Mouse (Mus musculus) myocyte (in vitro differentiated cells): ENCODE results near the gene Bdp1. TPM values are rescaled to one million over a fixed set of nuclear protein-coding genes. Genes with fewer than 3 reads are reported as not detected.
A peak's percentile ranks its signal among the peaks of the same experiment; 100 is the strongest.

Source experiments
- H3K27me3 ChIP-seq: one replicate; pipeline ENCODE4 v1.6.1; 2011; ENCODE audit not compliant: control insufficient read depth, insufficient read depth, insufficient read length
- H3K36me3 ChIP-seq: one replicate; pipeline ENCODE4 v1.6.1; 2011; ENCODE audit not compliant: control insufficient read depth, insufficient read depth
- H3K4me2 ChIP-seq: one replicate; pipeline ENCODE4 v1.6.1; 2011; ENCODE audit warnings: low read depth, control low read depth
- H3K4me3 ChIP-seq: one replicate; pipeline ENCODE4 v1.5.1; 2011; ENCODE audit warnings: mild to moderate bottlenecking, control low read depth, moderate library complexity
- H3K79me2 ChIP-seq: one replicate; pipeline ENCODE4 v1.6.1; 2011; ENCODE audit not compliant: control insufficient read depth, insufficient read depth
- H3ac ChIP-seq: one replicate; pipeline ENCODE4 v1.6.1; 2011; ENCODE audit not compliant: control insufficient read depth, insufficient read length
- CEBPB ChIP-seq: IDR thresholded peaks from 2 replicates; pipeline ENCODE4 v1.6.1; 2011; ENCODE audit warnings: mild to moderate bottlenecking, moderate library complexity; ENCODE audit not compliant: poor library complexity, insufficient read depth, severe bottlenecking
- E2F4 ChIP-seq: IDR thresholded peaks from one replicate; pipeline ENCODE4 v1.6.1; 2011; ENCODE audit warnings: mild to moderate bottlenecking, control low read depth, moderate library complexity; ENCODE audit not compliant: insufficient read depth
- MAX ChIP-seq: IDR thresholded peaks from one replicate; pipeline ENCODE4 v1.6.1; 2011; ENCODE audit warnings: low read depth, mild to moderate bottlenecking, control low read depth
- MYOD1 ChIP-seq, 3 experiments: IDR thresholded peaks; one replicate each; pipeline ENCODE4 v1.6.1; 2011; ENCODE audit warnings: control low read depth in 2 of 3, low read depth in 2 of 3, mild to moderate bottlenecking in 2 of 3, moderate library complexity in 1 of 3; ENCODE audit not compliant: insufficient read length in 2 of 3, control insufficient read depth in 1 of 3
- MYOG ChIP-seq, 3 experiments: IDR thresholded peaks; one replicate each; pipeline ENCODE4 v1.6.1; 2011; ENCODE audit warnings: control low read depth in 2 of 3, low read depth in 2 of 3, mild to moderate bottlenecking in 2 of 3; ENCODE audit not compliant: insufficient read length in 2 of 3, control insufficient read depth in 1 of 3, insufficient read depth in 1 of 3
- POLR2A ChIP-seq: IDR thresholded peaks from one replicate; pipeline ENCODE4 v1.6.1; 2011; ENCODE audit warnings: low read depth, mild to moderate bottlenecking, control low read depth, moderate library complexity; ENCODE audit not compliant: insufficient read length
- POLR2AphosphoS2 ChIP-seq: IDR thresholded peaks from one replicate; pipeline ENCODE4 v1.6.1; 2011; ENCODE audit warnings: low read depth, control low read depth; ENCODE audit not compliant: insufficient read length
- REST ChIP-seq: IDR thresholded peaks from one replicate; pipeline ENCODE4 v1.6.1; 2011; ENCODE audit warnings: mild to moderate bottlenecking, control low read depth, moderate library complexity; ENCODE audit not compliant: insufficient read depth, insufficient read length
- SRF ChIP-seq: IDR thresholded peaks from one replicate; pipeline ENCODE4 v1.6.1; 2011; ENCODE audit warnings: low read depth; ENCODE audit not compliant: control insufficient read depth, insufficient read length
- TCF12 ChIP-seq: IDR thresholded peaks from one replicate; pipeline ENCODE4 v1.6.1; 2011; ENCODE audit warnings: mild to moderate bottlenecking, control low read depth; ENCODE audit not compliant: poor library complexity, insufficient read depth, severe bottlenecking
- TCF3 ChIP-seq: IDR thresholded peaks from one replicate; pipeline ENCODE4 v1.6.1; 2011; ENCODE audit warnings: low read depth, control low read depth; ENCODE audit not compliant: insufficient read length
- USF1 ChIP-seq: IDR thresholded peaks from one replicate; pipeline ENCODE4 v1.6.1; 2011; ENCODE audit warnings: low read depth, mild to moderate bottlenecking, control low read depth, moderate library complexity
- polyA plus RNA-seq: library from polyadenylated mRNA; unstranded; fragments of >200 nt; fragmentation: generic; extraction: Trizol; gene quantifications from one replicate; pipeline ENCODE4 v1.2.1, GENCODE M21; 2012; ENCODE audit warnings: missing spikeins

Bdp1 gene
- polyA plus RNA-seq, result 2.4 TPM

DNA sequence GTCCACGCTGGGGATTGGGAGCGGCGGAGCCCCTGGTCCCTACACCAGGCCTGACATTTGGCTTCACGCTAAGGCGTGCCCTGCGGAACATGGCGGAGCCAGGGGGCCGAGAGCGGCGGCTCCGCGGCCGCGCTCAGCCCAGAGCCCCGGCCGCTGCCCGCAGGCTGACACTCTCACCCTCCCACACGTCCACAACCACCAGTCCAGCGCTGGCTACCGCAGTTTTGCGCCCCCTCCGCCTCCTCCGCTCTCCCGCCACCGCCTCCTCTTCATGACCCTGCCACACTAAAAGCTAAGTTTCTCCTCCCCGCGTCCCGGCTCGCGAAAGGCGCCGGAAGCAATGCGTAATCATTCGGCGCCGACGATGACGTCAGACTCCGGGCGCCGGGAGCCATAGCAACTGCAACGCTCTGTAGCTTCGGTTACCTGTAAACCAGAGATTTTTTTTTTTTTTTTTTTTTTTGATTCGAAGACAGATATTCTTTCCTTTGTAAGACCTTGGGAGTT lies at the start of gene Bdp1:
Gene Bdp1, minus strand, starts transcription at position 323 of the 507 bp plus-strand sequence.
- H3K36me3 ChIP-seq, result peaks cover 2% of the 10 kb centered on the region
- peak within 1 kb of the TSS; percentile 91 for H3K4me2 ChIP-seq
- H3K4me3 ChIP-seq, result peak within 1 kb of the TSS; percentile 86
- H3ac ChIP-seq, result peak within 1 kb of the TSS; percentile 80
- H3K79me2 ChIP-seq, result peaks cover 47% of the 10 kb centered on the region
- no peaks in the 10 kb centered on the region for H3K27me3 ChIP-seq
- no peak for TF ChIP-seq MYOG (IDR thresholded peaks at IDR 0.05; ENCODE audit: control insufficient read depth in 1 of 3, insufficient read depth in 1 of 3, insufficient read length in 2 of 3, low read depth in 2 of 3)
- TF ChIP-seq POLR2AphosphoS2, result peak; percentile 85
- peak; percentile 40 for TF ChIP-seq E2F4
- no peak for TF ChIP-seq REST
- TF ChIP-seq MYOD1 (IDR thresholded peaks at IDR 0.05; ENCODE audit: control insufficient read depth in 1 of 3, insufficient read length in 2 of 3, low read depth in 2 of 3), result no peak
- TF ChIP-seq POLR2A, result peak; percentile 91
- no peak for TF ChIP-seq TCF12
- TF ChIP-seq TCF3, result no peak
- TF ChIP-seq USF1, result no peak
- no peak for TF ChIP-seq CEBPB
- no peak for TF ChIP-seq MAX
- peak; percentile 83 for TF ChIP-seq SRF

DNA sequence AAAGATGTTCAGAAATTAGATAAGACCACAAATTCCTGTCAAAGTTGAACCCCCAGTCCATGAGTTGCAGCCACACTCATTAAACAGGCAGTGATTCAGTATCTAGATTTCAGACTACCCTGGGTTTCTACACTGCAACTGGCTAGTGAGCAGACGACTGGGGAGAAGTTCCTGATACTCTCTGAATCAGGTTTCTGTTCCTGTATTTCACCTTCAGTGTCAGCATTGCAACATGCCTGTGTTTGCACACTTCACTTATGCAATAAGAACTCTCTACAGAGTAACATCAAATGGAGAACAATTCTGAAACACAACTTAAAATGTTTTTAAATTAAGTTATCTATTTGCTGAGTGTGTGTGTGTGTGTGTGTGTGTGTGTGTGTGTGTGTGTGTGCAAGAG lies 48.8 kb upstream of the Bdp1 start:
- Histone ChIP-seq H3K36me3 (no peaks in the 10 kb centered on the region), H3K4me3 (no peak overlapping the region)
- TF ChIP-seq SRF (no peak), CEBPB (0 out of 2 replicates have a peak, but pooled peaks have one; percentile 20)

DNA sequence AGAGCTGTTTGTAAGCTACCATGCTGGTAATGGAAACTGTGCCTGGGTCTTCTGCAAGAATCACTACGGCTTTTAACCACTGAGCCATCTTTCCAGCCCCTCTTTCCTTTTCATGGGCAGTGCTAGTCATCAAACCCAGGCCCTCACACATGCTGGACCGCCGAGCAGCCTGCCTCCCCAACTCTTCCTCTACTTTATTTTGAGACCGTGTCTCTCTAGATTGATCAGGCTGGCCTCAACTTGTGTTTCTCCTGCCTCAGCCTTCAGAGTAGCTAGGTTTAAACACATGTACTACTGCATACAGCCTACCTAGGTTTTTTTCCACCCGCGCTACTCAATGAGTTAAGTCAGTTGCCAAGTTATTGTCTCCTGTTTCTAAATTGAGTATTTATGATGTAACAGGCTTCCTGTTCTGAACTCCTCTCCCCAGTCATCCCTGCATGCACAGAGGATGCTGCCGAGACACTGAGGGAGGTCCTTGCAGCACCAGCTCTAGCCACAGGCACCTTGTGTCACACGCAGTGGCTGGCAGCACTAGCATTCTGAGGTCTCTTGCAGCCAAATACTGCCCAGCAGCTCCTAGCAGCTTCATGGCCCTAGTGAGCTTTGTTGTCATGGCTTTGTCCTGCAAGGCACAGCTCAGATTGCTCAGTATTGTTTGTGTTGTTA lies 37.9 kb upstream of the Bdp1 start:
- no peak overlapping the region for H3K4me2 ChIP-seq
- H3K79me2 ChIP-seq, result no peaks in the 10 kb centered on the region
- TF ChIP-seq REST (no peak), MYOG (IDR thresholded peaks at IDR 0.05; ENCODE audit: control insufficient read depth in 1 of 3, insufficient read depth in 1 of 3, insufficient read length in 2 of 3, low read depth in 2 of 3) (no peak), USF1 (no peak), E2F4 (no peak), MAX (no peak), POLR2AphosphoS2 (no peak), POLR2A (no peak)

More for the DNA sequence above, 48.8 kb upstream of the Bdp1 start:
- Histone ChIP-seq H3K4me2 (no peak overlapping the region), H3K27me3 (no peaks in the 10 kb centered on the region), H3K79me2 (no peaks in the 10 kb centered on the region), H3ac (no peak overlapping the region)

DNA sequence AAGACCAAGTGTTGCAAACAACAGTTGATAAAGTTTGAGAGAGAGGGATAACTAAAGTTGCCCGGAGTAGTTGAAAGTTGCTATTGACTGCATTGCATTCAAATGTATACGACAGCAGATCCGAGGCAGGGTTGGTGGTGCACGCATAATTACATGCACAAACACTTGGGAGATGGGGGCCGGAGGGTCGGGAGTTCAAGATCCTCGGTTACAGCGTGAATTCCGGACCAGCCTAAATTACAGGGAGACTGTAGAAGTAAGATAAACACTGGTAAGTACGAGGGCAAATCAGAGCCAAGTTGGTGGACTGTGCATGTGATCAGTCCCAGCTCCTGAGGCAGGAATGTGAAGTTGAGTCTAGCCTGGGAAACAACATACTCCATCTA lies 21.4 kb upstream of the Bdp1 start:
- H3K27me3 ChIP-seq, result no peaks in the 10 kb centered on the region
- H3K79me2 ChIP-seq, result peaks cover 19% of the 10 kb centered on the region
- TF ChIP-seq USF1, result no peak
- no peak for TF ChIP-seq E2F4
- TF ChIP-seq POLR2AphosphoS2, result no peak
- TF ChIP-seq MYOD1 (IDR thresholded peaks at IDR 0.05; ENCODE audit: control insufficient read depth in 1 of 3, insufficient read length in 2 of 3, low read depth in 2 of 3), result no peak
- no peak for TF ChIP-seq SRF
- no peak for TF ChIP-seq POLR2A
- no peak for TF ChIP-seq CEBPB
- TF ChIP-seq TCF3, result no peak
- H3K4me3 ChIP-seq, result peak overlapping the region; percentile 86
- peak overlapping the region; percentile 38 for H3ac ChIP-seq
- peaks cover 15% of the 10 kb centered on the region for H3K36me3 ChIP-seq
- peak overlapping the region; percentile 94 for H3K4me2 ChIP-seq

More for the DNA sequence above, 37.9 kb upstream of the Bdp1 start:
- Histone ChIP-seq H3K4me3 (no peak overlapping the region), H3ac (no peak overlapping the region), H3K27me3 (no peaks in the 10 kb centered on the region), H3K36me3 (peaks cover 13% of the 10 kb centered on the region)

DNA sequence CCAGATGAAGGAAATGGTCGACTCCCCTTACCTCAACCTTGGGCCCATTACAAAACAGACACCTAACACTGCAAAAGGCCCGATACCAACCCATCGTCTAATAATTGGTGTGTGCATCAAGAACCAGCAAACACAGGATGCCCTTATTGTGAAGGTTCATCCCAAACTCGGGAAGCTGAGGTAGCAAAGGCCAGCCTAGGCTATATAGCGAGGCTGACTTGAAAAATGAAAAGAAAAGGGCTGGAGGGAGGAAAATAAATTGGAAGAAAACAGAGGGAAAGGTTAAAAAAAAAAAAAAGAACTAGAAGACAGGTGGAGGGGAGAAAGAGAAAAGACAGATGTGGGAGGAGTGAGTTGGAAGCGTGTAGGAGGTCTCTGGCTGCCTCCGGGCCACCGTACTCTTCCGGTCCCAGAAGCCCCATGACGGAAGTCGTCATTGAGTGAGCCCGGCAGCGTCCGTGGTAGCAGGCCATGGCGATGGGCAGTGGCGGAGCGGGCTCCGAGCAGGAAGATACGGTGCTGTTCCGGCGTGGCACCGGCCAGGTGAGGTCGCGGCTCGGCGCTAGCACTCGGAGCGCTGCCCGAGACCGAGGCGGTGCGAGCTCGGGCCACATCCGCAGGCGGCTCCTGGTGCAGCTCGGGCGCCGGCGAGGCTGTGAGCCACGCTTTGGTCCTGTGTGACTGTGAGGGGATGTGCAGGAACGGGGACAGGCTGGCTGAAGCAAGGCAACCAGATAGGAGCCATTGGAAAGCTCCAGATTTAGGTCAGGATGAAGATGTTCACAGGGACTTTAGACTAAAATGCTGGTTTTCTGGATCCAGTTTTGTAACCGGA lies 20.8 kb upstream of the Bdp1 start, which contains the start of gene Smn1:
Gene Smn1, plus strand, starts transcription at position 430 of the 835 bp plus-strand sequence.
- no peak for TF ChIP-seq USF1
- no peak for TF ChIP-seq MAX
- no peak for TF ChIP-seq CEBPB
- TF ChIP-seq TCF12, result no peak
- TF ChIP-seq MYOD1 (IDR thresholded peaks at IDR 0.05; ENCODE audit: control insufficient read depth in 1 of 3, insufficient read length in 2 of 3, low read depth in 2 of 3), result no peak
- peak in 1 of 3 experiments; percentile 27 for TF ChIP-seq MYOG (IDR thresholded peaks at IDR 0.05; ENCODE audit: control insufficient read depth in 1 of 3, insufficient read depth in 1 of 3, insufficient read length in 2 of 3, low read depth in 2 of 3)
- TF ChIP-seq POLR2A, result peak; percentile 97
- peak; percentile 91 for TF ChIP-seq POLR2AphosphoS2
- TF ChIP-seq TCF3, result no peak
- peak; percentile 16 for TF ChIP-seq REST
- TF ChIP-seq E2F4, result no peak
- H3K79me2 ChIP-seq, result peaks cover 19% of the 10 kb centered on the region

More for the DNA sequence above, 20.8 kb upstream of the Bdp1 start, which contains the start of gene Smn1:
- peaks cover 15% of the 10 kb centered on the region for H3K36me3 ChIP-seq
- H3K4me3 ChIP-seq, result peak within 1 kb of the TSS; percentile 86
- H3K4me2 ChIP-seq, result peak within 1 kb of the TSS; percentile 99
- no peaks in the 10 kb centered on the region for H3K27me3 ChIP-seq
- peak within 1 kb of the TSS; percentile 38 for H3ac ChIP-seq
